Mouse (Mus musculus) midbrain, embryonic 12.5 days (tissue): ENCODE results near the gene Nfix. TPM values are rescaled to one million over a fixed set of nuclear protein-coding genes. Genes with fewer than 3 reads are reported as not detected.

Source experiments
- ATAC-seq: fragments of 200-750 bp; cut with Nextera tagmentation; 2 replicates; pipeline ENCODE4 v1.8.0; 2017; ENCODE audit warnings: low read depth, moderate TSS enrichment, moderate library complexity; ENCODE audit not compliant: low FRiP score
- H3K27ac ChIP-seq: fragments of 300-500 bp; sonication (generic); replicated peaks from 2 replicates; pipeline ENCODE4 v1.5.1; 2016; ENCODE audit warnings: mild to moderate bottlenecking
- H3K27me3 ChIP-seq: fragments of 300-500 bp; sonication (generic); 2 replicates; pipeline ENCODE4 v1.6.1; 2016; ENCODE audit warnings: mild to moderate bottlenecking
- H3K36me3 ChIP-seq: fragments of 300-500 bp; sonication (generic); 2 replicates; pipeline ENCODE4 v1.6.1; 2016
- H3K4me1 ChIP-seq: fragments of 300-500 bp; sonication (generic); 2 replicates; pipeline ENCODE4 v1.6.1; 2016
- H3K4me2 ChIP-seq: fragments of 300-500 bp; sonication (generic); replicated peaks from 2 replicates; pipeline ENCODE4 v1.6.1; 2016; ENCODE audit warnings: mild to moderate bottlenecking, moderate library complexity
- H3K4me3 ChIP-seq: fragments of 300-500 bp; sonication (generic); 2 replicates; pipeline ENCODE4 v1.5.1; 2016; ENCODE audit warnings: mild to moderate bottlenecking
- H3K9ac ChIP-seq: fragments of 300-500 bp; sonication (generic); replicated peaks from 2 replicates; pipeline ENCODE4 v1.6.1; 2016; ENCODE audit warnings: mild to moderate bottlenecking, moderate library complexity
- H3K9me3 ChIP-seq: fragments of 300-500 bp; sonication (generic); 2 replicates; pipeline ENCODE4 v1.6.1; 2016; ENCODE audit warnings: mild to moderate bottlenecking
- WGBS: fragments of 180-500 bp; shearing (Covaris S2); methylation state at CpG from one replicate; pipeline ENCODE4 v1.1.7; 2016; 5-methylcytosine and 5-hydroxymethylcytosine counted together
- polyA plus RNA-seq: library from polyadenylated mRNA; unstranded; fragments of >200 nt; fragmentation: Nextera tagmentation; extraction: Ambion mirVana; gene quantifications from 2 replicates; pipeline ENCODE4 v1.2.1, GENCODE M21; 2016

The Nfix gene
- polyA plus RNA-seq, 1 experiment from 2014 or later = 6.6 TPM

GRCm38 (mm10) chr8:84734680-84735079, 65.5 kb downstream of the Nfix start:
- 69% methylated on average over 2 of the region's 2 CpGs for WGBS
- Histone ChIP-seq H3K4me3 (no peak overlapping the region), H3K27ac (no peak overlapping the region), H3K4me2 (no peak overlapping the region), H3K36me3 (no peaks in the 10 kb centered on the region), H3K4me1 (peaks cover 67% of the 10 kb centered on the region), H3K9ac (no peak overlapping the region), H3K27me3 (peaks cover 88% of the 10 kb centered on the region), H3K9me3 (no peaks in the 10 kb centered on the region)
- ATAC-seq = no peak

- Histone ChIP-seq H3K4me2 (no peak overlapping the region), H3K4me1 (peaks cover 64% of the 10 kb centered on the region), H3K9me3 (no peaks in the 10 kb centered on the region), H3K9ac (no peak overlapping the region), H3K36me3 (no peaks in the 10 kb centered on the region), H3K27ac (no peak overlapping the region), H3K4me3 (no peak overlapping the region), H3K27me3 (peaks cover 81% of the 10 kb centered on the region)
- no peak for ATAC-seq
- WGBS = 87% methylated on average over 6 of the region's 6 CpGs
These were observed 66.2 kb downstream of the Nfix start for GRCm38 (mm10) chr8:84733959-84734358.

DNA sequence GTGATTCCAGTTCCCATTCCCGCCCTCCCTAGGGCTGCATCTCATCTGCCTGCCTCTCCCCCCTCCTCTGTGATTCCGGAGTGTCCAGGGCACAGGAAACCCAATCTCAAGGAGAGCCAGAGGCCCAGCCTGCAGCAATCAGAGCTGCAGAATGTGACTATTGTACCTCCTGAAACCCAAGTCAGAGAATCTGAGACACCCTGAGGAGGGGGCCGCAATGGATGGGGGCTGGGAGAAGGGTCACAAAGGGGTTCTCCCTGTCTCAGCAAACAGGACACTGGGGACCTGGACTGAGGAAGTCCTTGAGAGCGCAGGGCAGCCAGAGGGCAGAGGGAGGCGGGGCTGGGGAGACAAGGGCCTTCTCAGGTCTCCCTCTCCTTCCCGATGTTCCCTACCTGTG, 67.1 kb downstream of the Nfix start:
- peaks cover 80% of the 10 kb centered on the region for H3K27me3 ChIP-seq
- H3K9me3 ChIP-seq = no peaks in the 10 kb centered on the region
- 47% methylated on average over 6 of the region's 6 CpGs for WGBS
- ATAC-seq = no peak
- H3K4me3 ChIP-seq = no peak overlapping the region
- H3K27ac ChIP-seq = 0 out of 2 replicates have a peak overlapping the region, but pooled peaks have one; percentile 20
- peaks cover 63% of the 10 kb centered on the region for H3K4me1 ChIP-seq
- no peak overlapping the region for H3K4me2 ChIP-seq
- no peaks in the 10 kb centered on the region for H3K36me3 ChIP-seq
- H3K9ac ChIP-seq = no peak overlapping the region

DNA sequence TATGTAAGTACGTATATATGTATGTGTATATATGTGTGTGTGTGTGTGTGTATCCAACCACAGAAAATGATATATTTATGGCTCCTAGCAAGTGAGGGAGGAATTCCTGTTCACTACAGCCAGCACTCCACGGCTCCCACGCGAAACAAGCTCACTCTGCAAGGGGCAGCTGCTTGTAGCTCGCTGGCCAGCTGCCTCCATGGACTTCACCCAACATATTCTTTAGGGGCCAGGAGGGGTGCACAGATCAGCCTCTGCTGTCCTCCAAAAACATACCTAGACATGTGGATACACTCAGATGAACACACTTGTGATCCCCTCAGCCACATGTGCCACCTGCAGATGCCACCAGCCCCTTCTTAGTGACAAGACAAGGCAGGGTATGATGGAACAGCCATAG, 67.6 kb downstream of the Nfix start:
- H3K4me3 ChIP-seq = no peak overlapping the region
- WGBS = 76% methylated on average over 5 of the region's 5 CpGs
- peaks cover 80% of the 10 kb centered on the region for H3K27me3 ChIP-seq
- no peak overlapping the region for H3K9ac ChIP-seq
- H3K36me3 ChIP-seq = no peaks in the 10 kb centered on the region
- no peak for ATAC-seq
- no peak overlapping the region for H3K27ac ChIP-seq
- H3K9me3 ChIP-seq = no peaks in the 10 kb centered on the region
- peaks cover 59% of the 10 kb centered on the region for H3K4me1 ChIP-seq
- H3K4me2 ChIP-seq = no peak overlapping the region

DNA sequence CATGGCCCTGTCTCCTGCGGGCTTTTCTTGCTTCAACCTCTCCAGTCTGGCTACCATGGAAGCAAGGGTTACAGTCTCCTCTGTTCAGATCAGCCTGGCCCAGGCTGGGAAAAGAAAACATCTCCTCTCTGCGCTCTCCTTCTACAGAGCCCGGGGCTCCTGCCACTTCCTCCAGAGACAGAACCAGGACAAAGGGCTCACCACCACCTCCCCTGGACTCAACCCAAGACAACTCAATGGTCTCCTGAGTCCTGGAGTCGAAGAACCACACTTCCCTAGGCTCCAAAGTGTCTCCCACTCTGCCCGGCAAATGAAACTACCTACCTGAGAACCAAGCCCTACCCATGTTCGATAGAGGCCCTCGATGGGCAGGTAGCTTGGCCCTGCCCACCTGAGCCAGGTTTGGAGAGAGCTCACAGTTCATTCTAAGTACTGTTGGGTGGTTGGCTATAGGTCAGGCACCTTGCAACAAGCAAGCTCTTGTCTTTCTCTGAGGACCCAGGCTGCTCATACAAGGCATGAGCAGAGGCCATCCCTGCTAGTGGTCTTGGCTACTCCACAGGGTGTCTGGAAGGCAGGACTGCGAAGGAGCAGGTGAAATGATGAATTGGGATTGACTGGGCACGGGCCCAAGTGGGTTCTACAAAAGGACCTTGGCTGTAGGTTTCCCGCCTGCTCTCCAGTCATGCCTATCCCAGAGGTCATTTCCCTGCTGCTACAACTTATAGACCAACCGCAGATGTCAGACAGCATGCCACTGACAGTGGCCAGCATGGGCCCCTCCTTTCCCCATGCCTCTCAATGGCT, 68.6 kb downstream of the Nfix start:
- 71% methylated on average over 11 of the region's 11 CpGs for WGBS
- H3K27me3 ChIP-seq = peaks cover 76% of the 10 kb centered on the region
- H3K27ac ChIP-seq = peak overlapping the region; percentile 89
- H3K36me3 ChIP-seq = peaks cover 4% of the 10 kb centered on the region; the same call in 1 of the 2 replicates
- H3K4me3 ChIP-seq = no peak overlapping the region
- H3K4me1 ChIP-seq = peaks cover 56% of the 10 kb centered on the region
- H3K9ac ChIP-seq = no peak overlapping the region
- 0 out of 2 replicates have a peak overlapping the region, but pooled peaks have one; percentile 7 for H3K4me2 ChIP-seq
- no peak for ATAC-seq
- no peaks in the 10 kb centered on the region for H3K9me3 ChIP-seq

DNA sequence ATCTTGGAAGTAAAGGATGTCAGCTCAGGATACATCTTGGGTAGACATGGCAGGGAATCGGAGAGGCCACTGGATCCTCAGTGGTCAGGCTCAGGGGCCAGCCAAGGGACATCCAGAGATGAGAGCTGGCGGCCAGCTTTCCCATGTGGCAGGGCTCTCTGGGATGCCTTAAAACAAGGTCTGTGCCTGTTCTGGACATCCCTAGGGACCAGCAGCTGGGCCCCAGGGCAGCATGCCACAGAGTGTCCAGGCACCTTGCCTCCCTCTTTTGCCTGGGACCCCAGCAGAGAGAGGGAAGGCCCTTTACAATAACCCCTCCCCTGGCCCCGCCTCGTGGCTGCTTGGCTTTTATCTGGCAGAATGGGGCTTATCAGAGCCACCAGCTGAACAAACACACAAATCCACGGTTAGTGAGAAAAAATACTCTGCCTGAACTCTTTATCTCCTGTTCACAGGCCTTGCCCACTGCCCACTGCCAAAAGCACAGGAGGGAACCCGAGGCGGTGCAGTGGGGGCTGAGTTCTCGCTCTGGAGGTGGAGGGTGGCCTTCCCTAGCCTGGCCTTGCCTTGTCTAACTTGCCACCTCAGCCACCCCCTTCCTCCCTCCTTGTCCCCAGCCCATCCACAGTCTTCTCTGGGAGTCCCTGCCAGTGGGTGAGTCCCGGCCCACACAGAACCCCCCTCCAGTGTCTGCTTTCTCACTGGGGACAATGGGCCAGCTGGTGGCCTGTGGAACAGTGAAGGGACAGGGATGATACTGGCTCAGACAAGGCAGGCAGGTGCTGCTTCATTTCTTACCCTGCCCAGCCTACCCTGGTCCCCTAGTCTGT, 69.4 kb downstream of the Nfix start:
- H3K4me3 ChIP-seq = no peak overlapping the region
- peaks cover 4% of the 10 kb centered on the region; the same call in 1 of the 2 replicates for H3K36me3 ChIP-seq
- no peaks in the 10 kb centered on the region for H3K9me3 ChIP-seq
- H3K4me2 ChIP-seq = 0 out of 2 replicates have a peak overlapping the region, but pooled peaks have one; percentile 7
- peaks cover 63% of the 10 kb centered on the region for H3K4me1 ChIP-seq
- peak overlapping the region; percentile 20; the same call in 1 of the 2 replicates for H3K9ac ChIP-seq
- WGBS = 22% methylated on average over 9 of the region's 9 CpGs
- ATAC-seq = peak; percentile 61
- peaks cover 73% of the 10 kb centered on the region for H3K27me3 ChIP-seq
- H3K27ac ChIP-seq = peak overlapping the region; percentile 89

- peaks cover 70% of the 10 kb centered on the region for H3K27me3 ChIP-seq
- H3K4me3 ChIP-seq = no peak overlapping the region
- peak overlapping the region; percentile 89 for H3K27ac ChIP-seq
- 94% methylated on average over 16 of the region's 16 CpGs for WGBS
- H3K36me3 ChIP-seq = peaks cover 4% of the 10 kb centered on the region; the same call in 1 of the 2 replicates
- H3K4me1 ChIP-seq = peaks cover 68% of the 10 kb centered on the region
- H3K4me2 ChIP-seq = no peak overlapping the region
- no peaks in the 10 kb centered on the region for H3K9me3 ChIP-seq
- H3K9ac ChIP-seq = no peak overlapping the region
- ATAC-seq = no peak
These were observed 70.2 kb downstream of the Nfix start for GRCm38 (mm10) chr8:84729921-84730362.

DNA sequence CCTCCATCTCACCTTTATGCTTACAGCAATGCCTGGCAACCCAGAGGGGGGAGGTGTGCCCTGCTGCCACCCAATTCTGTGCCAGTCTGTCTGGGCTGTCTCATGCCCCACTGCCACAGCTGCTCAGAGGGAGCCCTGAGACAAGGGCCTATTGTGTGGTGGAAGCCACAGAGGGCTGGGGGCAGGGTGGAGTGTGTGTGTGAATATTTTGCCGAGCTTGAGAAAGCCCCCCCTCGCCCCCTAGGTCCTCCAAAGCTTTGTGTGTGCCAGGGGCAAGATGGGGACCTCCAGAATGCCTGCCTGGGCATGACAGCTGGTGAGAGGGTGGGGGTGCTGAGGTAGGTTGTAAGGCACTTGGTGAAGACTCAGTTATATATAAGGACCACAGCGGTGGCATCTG, 71.7 kb downstream of the Nfix start:
- peaks cover 79% of the 10 kb centered on the region for H3K4me1 ChIP-seq

DNA sequence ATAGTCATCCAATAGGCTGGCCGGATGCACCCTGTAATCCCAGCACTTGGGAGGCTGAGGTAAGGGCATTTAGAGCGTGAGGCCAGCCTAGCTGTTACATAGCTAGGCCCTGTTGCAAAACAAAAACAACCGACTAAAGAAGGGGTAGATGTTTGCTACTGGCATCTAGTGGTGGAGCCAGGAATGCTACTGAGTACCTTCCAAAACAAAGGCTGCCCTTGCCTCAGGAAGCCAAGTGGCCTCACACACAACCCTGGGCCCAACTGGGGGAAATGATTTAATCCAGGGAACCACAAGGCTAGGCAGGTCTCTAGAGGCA, 74.2 kb downstream of the Nfix start:
- ATAC-seq = no peak
- Histone ChIP-seq H3K27me3 (peaks cover 65% of the 10 kb centered on the region), H3K36me3 (peaks cover 4% of the 10 kb centered on the region; the same call in 1 of the 2 replicates), H3K4me3 (no peak overlapping the region), H3K27ac (peak overlapping the region; percentile 46; the same call in 1 of the 2 replicates), H3K4me2 (no peak overlapping the region), H3K9me3 (no peaks in the 10 kb centered on the region), H3K4me1 (peaks cover 65% of the 10 kb centered on the region), H3K9ac (no peak overlapping the region)
- WGBS = 14% methylated on average over 3 of the region's 3 CpGs

More for the DNA sequence above, 71.7 kb downstream of the Nfix start:
- H3K9me3 ChIP-seq = no peaks in the 10 kb centered on the region
- 69% methylated on average over 3 of the region's 3 CpGs for WGBS
- no peak overlapping the region for H3K4me3 ChIP-seq
- H3K27me3 ChIP-seq = peaks cover 70% of the 10 kb centered on the region
- H3K9ac ChIP-seq = no peak overlapping the region
- H3K4me2 ChIP-seq = no peak overlapping the region
- H3K27ac ChIP-seq = peak overlapping the region; percentile 46
- peaks cover 4% of the 10 kb centered on the region; the same call in 1 of the 2 replicates for H3K36me3 ChIP-seq
- peak; percentile 61 for ATAC-seq

DNA sequence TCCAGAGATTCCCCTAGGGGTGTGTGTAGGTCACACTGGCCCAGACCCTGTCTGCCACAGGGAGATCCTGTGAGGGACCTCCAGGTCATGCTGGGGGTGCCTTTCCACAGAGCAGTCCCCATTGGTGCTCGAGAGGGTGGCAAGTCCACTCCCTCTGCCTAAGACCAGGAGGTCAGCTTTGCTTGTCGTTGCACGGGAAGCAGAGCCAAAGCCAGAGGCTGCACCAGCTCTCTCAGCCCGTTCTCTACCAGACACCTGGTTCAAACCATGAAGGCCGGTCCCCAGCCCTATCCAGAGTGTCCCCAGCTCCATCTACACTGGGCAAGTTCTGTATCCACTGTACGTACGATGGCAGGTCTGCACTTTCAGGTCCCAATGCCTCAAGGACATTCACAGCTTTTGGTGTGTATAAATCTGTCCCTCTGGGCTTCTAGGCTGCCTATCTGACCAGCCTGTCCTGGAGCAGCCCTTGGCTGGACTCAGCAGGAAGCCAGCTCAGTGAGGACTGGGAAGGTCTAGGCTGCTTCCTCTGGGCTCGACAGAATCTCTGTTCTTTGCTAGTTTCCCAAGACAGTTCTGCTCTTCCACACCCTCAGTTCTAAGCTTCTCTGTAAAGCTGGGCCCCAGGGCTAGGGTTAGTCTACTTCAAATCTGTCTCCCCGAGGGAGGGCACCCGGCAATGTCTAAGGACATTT, 74.8 kb downstream of the Nfix start:
- ATAC-seq = no peak
- peak overlapping the region; percentile 46; the same call in 1 of the 2 replicates for H3K27ac ChIP-seq
- H3K4me2 ChIP-seq = no peak overlapping the region
- WGBS = 53% methylated on average over 10 of the region's 10 CpGs
- no peak overlapping the region for H3K4me3 ChIP-seq
- H3K27me3 ChIP-seq = peaks cover 70% of the 10 kb centered on the region
- no peaks in the 10 kb centered on the region for H3K9me3 ChIP-seq
- H3K36me3 ChIP-seq = peaks cover 4% of the 10 kb centered on the region; the same call in 1 of the 2 replicates
- H3K4me1 ChIP-seq = peaks cover 60% of the 10 kb centered on the region
- no peak overlapping the region for H3K9ac ChIP-seq

- ATAC-seq = no peak
- peaks cover 4% of the 10 kb centered on the region; the same call in 1 of the 2 replicates for H3K36me3 ChIP-seq
- H3K27me3 ChIP-seq = peaks cover 72% of the 10 kb centered on the region
- H3K9me3 ChIP-seq = no peaks in the 10 kb centered on the region
- H3K4me1 ChIP-seq = peaks cover 54% of the 10 kb centered on the region
- WGBS = 59% methylated on average over 9 of the region's 9 CpGs
- H3K9ac ChIP-seq = no peak overlapping the region
- no peak overlapping the region; the same call in 1 of the 2 replicates for H3K4me2 ChIP-seq
- no peak overlapping the region; the same call in 1 of the 2 replicates for H3K27ac ChIP-seq
- H3K4me3 ChIP-seq = no peak overlapping the region
These were observed 75.5 kb downstream of the Nfix start for GRCm38 (mm10) chr8:84724683-84725082.
